Mouse (Mus musculus) gastrocnemius, postnatal 14 days (tissue): ENCODE results near the gene Myrfl. TPM values are rescaled to one million over a fixed set of nuclear protein-coding genes. Genes with fewer than 3 reads are reported as not detected.
A peak's percentile ranks its signal among the peaks of the same experiment; 100 is the strongest.

Experiments used
- DNase-seq: peaks from one replicate; pipeline ENCODE4 v3.0.0; 2021; ENCODE audit warnings: mixed read lengths
- intact Hi-C: fragments of 180-260 bp; cut with DNase I; formaldehyde crosslinking; loops from one replicate; pipeline ENCODE4 v1.15.1; 2025; ENCODE audit warnings: low total_unique reads
- total RNA-seq, 2 experiments: library from RNA; stranded (reverse); gene quantifications; 2 replicates each; pipeline ENCODE4 v1.2.3; 2021

Gene Myrfl
- total RNA-seq, 2 experiments from 2014 or later = 0.11 to 0.39 TPM

- intact Hi-C loops = loop anchor here (5.0 kb wide), 1 partner anchor 517 kb away; no protein-coding TSS in a partner anchor
- peak; percentile 88 for DNase-seq
These were observed 47.8 kb downstream of the Myrfl start for GRCm38 (mm10) chr10:116848749-116849473.

DNA sequence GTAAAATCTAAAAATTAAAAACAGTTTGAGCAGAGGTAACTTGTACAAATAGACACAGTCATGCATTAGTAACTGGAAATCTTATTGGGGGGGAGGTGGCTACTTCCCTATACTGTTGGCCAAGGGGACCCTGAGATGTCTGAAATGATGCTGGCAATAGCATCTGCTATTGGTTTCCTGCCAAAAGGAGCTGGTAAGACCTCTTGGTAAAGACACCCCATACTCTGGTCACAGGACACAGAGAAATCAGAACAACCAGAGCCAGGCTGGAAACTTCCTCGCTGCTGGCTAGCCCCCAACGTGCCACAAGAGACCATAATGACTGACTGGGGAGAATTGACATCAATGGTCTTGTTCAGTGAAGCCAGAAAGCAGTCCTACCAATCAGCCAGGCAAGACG, 55.2 kb downstream of the Myrfl start:
- intact Hi-C loops = no loop called here
- DNase-seq = no peak

DNA sequence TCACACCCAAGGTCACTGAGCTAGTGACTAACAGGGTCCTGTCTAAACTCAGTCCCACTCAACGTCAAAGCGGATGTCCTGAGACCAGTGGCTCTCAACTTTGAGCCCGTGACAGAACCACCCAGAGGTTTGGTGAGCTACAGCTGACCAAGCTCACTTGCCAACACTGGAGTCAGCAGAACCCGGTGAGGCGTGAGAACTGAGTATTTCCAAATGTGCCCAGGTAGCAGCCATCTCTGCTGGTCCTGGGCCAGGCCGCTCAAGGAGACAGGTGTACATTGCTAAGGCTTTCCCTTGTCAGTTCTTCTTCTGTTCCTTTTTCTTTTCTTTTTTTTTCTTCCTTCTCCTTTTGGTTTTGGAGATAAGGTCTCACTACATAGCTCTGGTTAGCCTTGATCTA, 66.0 kb downstream of the Myrfl start:
- intact Hi-C loops = no loop called here
- DNase-seq = no peak

- no peak for DNase-seq
- intact Hi-C loops = no loop called here
These were observed 68.6 kb downstream of the Myrfl start for GRCm38 (mm10) chr10:116828099-116828498.

GRCm38 (mm10) chr10:116827306-116827705, 69.4 kb downstream of the Myrfl start:
- intact Hi-C loops = no loop called here
- no peak for DNase-seq

GRCm38 (mm10) chr10:116815311-116816060, 81.2 kb downstream of the Myrfl start:
- intact Hi-C loops = no loop called here
- DNase-seq = no peak

GRCm38 (mm10) chr10:116813150-116813549, 83.6 kb downstream of the Myrfl start:
- DNase-seq = no peak
- intact Hi-C loops = no loop called here

- DNase-seq = no peak
- intact Hi-C loops = no loop called here
These were observed 86.0 kb downstream of the Myrfl start for GRCm38 (mm10) chr10:116810738-116811137.

- no peak for DNase-seq
- intact Hi-C loops = no loop called here
These were observed 87.3 kb downstream of the Myrfl start for GRCm38 (mm10) chr10:116809383-116809782.

GRCm38 (mm10) chr10:116808556-116809353, 88.0 kb downstream of the Myrfl start:
- no peak for DNase-seq
- intact Hi-C loops = no loop called here

- no peak for DNase-seq
- intact Hi-C loops = no loop called here
These were observed 94.4 kb downstream of the Myrfl start for GRCm38 (mm10) chr10:116802178-116802794.

- DNase-seq = no peak
- intact Hi-C loops = no loop called here
These were observed 95.4 kb downstream of the Myrfl start for GRCm38 (mm10) chr10:116801281-116801680.

- intact Hi-C loops = no loop called here
- DNase-seq = no peak
These were observed 100.7 kb downstream of the Myrfl start for GRCm38 (mm10) chr10:116796066-116796465.

- intact Hi-C loops = no loop called here
- DNase-seq = no peak
These were observed 107.6 kb downstream of the Myrfl start for GRCm38 (mm10) chr10:116789096-116789495.

DNA sequence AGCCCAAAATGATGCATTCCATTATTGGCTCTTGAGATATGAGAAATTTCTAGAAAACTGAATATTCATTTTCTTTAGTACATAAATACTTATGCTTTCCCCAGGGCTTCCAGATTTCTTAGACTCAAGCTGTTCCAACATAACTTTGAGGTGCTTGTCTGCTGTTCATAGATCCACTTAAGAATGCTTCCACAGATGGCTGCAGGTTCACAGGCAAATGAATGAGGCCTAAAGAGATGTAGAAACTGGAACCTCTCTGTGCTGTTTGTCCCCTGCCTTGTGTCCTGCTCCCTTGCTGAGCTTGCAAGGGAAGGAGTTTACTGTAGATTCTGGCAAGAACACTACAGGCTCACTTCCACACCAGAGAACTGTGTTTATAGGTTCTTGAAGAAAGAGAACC, 108.3 kb downstream of the Myrfl start:
- DNase-seq = no peak
- intact Hi-C loops = no loop called here

DNA sequence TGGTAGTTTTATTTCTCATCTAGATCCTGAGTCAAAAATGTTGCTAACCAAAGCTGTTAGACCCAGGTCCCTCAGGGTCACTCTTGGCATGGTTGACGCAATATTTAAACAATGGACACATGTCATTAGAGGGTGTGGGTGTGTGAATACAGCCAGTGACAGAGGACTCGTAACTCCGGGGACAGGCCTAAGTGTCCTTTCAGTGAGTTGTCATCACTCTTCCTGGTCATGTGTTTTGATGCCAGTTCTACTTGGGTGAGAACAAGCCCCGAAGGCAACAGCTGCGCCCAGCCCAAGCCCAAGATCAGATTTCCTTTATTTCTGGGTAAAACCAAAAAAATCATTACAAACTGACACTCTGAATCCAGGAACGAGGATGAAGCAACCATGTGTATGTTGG, 112.6 kb downstream of the Myrfl start:
- DNase-seq = no peak
- intact Hi-C loops = no loop called here

DNA sequence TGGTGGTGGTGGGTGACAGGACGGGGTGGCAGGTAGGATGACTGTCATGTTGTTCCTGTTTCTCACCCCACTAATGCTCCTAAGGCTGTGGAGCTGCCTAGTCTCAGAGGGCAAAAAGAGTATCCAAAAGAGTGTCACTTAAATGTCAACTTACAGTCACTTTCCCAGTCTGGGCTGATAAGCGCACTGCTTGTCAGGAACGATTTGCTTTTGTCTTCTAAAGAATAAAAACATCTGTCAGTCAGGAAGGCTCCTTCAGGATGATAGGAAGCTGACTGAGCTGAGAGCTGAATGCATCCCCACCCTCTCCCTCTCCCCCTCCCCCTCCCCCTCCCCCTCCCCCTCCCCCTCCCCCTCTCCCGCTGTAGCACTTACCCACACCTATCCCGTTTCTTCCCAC, 113.7 kb downstream of the Myrfl start:
- intact Hi-C loops = no loop called here
- no peak for DNase-seq

- no peak for DNase-seq
- intact Hi-C loops = no loop called here
These were observed 118.8 kb downstream of the Myrfl start for GRCm38 (mm10) chr10:116777947-116778346.

DNA sequence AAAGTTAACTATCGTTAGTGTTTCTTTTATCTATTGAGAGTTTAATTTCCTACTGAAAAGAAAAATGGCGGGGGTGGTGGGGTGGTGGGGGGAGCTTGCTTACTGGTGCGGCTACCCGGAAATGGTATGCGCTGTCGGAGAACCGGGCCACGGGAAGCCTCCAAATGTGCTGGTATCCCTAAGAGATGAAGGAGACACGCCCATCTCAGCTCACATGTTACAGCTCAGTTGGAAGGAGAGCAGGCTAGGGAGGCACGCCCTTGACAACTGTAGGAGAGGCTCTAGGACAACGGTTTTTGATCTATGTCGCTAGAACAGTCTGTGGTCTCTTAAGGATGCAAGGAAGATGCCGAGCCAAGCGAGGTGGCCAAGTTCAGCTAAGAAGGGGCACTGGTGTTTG, 119.9 kb downstream of the Myrfl start:
- intact Hi-C loops = no loop called here
- DNase-seq = no peak
